ENCODE assay signal across 21 mouse cellular contexts in the genomic region with DNA sequence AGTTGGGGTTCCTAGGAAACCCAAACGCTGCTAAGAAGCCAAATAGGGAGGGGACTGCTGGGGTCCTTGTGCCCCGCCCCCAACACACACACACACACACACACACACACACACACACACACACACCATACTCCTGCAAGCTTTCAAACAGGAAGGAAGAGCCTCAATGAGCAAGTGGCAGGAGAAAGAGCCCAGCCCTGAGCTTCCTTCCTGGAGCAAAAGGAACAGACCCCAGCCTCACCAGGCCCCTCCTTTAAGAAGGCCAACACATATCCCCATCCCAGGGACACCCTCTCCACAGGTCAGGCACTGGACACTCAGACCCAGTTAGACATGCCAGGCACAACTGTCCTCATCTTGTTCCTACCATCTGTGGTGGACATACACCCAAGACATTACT. TPM values are rescaled to one million over a fixed set of nuclear protein-coding genes. Genes with fewer than 3 reads are reported as not detected.
DNase-seq lines count a peak whose midpoint lies in the region; ATAC-seq and TF ChIP-seq lines count a peak whose summit lies in the region.
"Had no signal": no experiment of that assay in that cellular context is flagged by ENCODE, and none has a peak within 500 bp of the region (broad histone marks: within the 10 kb centered on the region; RNA-seq: fewer than 3 reads in every experiment).

No protein-coding gene starts in this region.

- no peaks in the 10 kb centered on the region for H3K9me3 ChIP-seq in hindbrain, embryonic 13.5 days
- no peaks in the 10 kb centered on the region for H3K9me3 ChIP-seq in hindbrain, embryonic 10.5 days
- H3K9me3 ChIP-seq in liver, embryonic 15.5 days (replicated peaks) = no peaks in the 10 kb centered on the region
- H3K9me3 ChIP-seq: forebrain, embryonic 15.5 days; limb, embryonic 10.5 days; midbrain, embryonic 12.5 days had no signal

- ATAC-seq in hindbrain, embryonic 13.5 days (ENCODE audit: low FRiP score) = no peak
- ATAC-seq in liver, embryonic 15.5 days (ENCODE audit: insufficient read depth) = no peak
- ATAC-seq: forebrain, embryonic 15.5 days had no signal

- H3K4me3 ChIP-seq in hindbrain, embryonic 13.5 days = no peak overlapping the region
- H3K4me3 ChIP-seq in hindbrain, embryonic 10.5 days = no peak overlapping the region
- no peak overlapping the region for H3K4me3 ChIP-seq in layer of hippocampus, adult 2 months
- H3K4me3 ChIP-seq in liver, embryonic 15.5 days (replicated peaks) = no peak overlapping the region
- H3K4me3 ChIP-seq: forebrain, embryonic 15.5 days; limb, embryonic 10.5 days; midbrain, embryonic 12.5 days; myocyte had no signal

- H3K9ac ChIP-seq in hindbrain, embryonic 13.5 days = no peak overlapping the region
- no peak overlapping the region for H3K9ac ChIP-seq in liver, embryonic 15.5 days
- H3K9ac ChIP-seq: forebrain, embryonic 15.5 days; lung, embryonic 14.5 days; midbrain, embryonic 12.5 days had no signal

- no peak overlapping the region for H3K4me2 ChIP-seq in hindbrain, embryonic 13.5 days
- H3K4me2 ChIP-seq in liver, embryonic 15.5 days = no peak overlapping the region
- H3K4me2 ChIP-seq: forebrain, embryonic 15.5 days; lung, embryonic 14.5 days; midbrain, embryonic 12.5 days had no signal

- WGBS in hindbrain, embryonic 13.5 days = 81% methylated on average over 2 of the region's 2 CpGs
- 77% methylated on average over 2 of the region's 2 CpGs for WGBS in hindbrain, embryonic 10.5 days
- WGBS in liver, embryonic 15.5 days (ENCODE audit: insufficient replicate concordance) = 26% methylated on average over 2 of the region's 2 CpGs

- peak overlapping the region; percentile 44; the same call in 1 of the 2 replicates for H3K27ac ChIP-seq in hindbrain, embryonic 13.5 days
- no peak overlapping the region for H3K27ac ChIP-seq in hindbrain, embryonic 10.5 days
- H3K27ac ChIP-seq in layer of hippocampus, adult 2 months = peak overlapping the region; percentile 33; the same call in 1 of the 2 replicates
- peak overlapping the region; percentile 17; the same call in 1 of the 2 replicates for H3K27ac ChIP-seq in liver, embryonic 15.5 days (replicated peaks)
- H3K27ac ChIP-seq: forebrain, embryonic 15.5 days; limb, embryonic 10.5 days; midbrain, embryonic 12.5 days had no signal

- H3K27me3 ChIP-seq in hindbrain, embryonic 13.5 days = no peaks in the 10 kb centered on the region
- H3K27me3 ChIP-seq in hindbrain, embryonic 10.5 days (ENCODE audit: insufficient read depth, poor library complexity, severe bottlenecking) = no peaks in the 10 kb centered on the region
- no peaks in the 10 kb centered on the region for H3K27me3 ChIP-seq in liver, embryonic 15.5 days
- H3K27me3 ChIP-seq: forebrain, embryonic 15.5 days; midbrain, embryonic 12.5 days had no signal

- peaks cover 73% of the 10 kb centered on the region for H3K36me3 ChIP-seq in hindbrain, embryonic 13.5 days
- H3K36me3 ChIP-seq in hindbrain, embryonic 10.5 days = peaks cover 95% of the 10 kb centered on the region
- H3K36me3 ChIP-seq in liver, embryonic 15.5 days (replicated peaks) = peaks cover 96% of the 10 kb centered on the region

- no peak for TF ChIP-seq CTCF in layer of hippocampus, adult 2 months (conservative IDR thresholded peaks at IDR 0.05)

- peaks cover 51% of the 10 kb centered on the region for H3K4me1 ChIP-seq in hindbrain, embryonic 13.5 days (replicated peaks)
- H3K4me1 ChIP-seq in hindbrain, embryonic 10.5 days (replicated peaks) = peaks cover 33% of the 10 kb centered on the region
- peaks cover 58% of the 10 kb centered on the region for H3K4me1 ChIP-seq in liver, embryonic 15.5 days (replicated peaks)

- DNase-seq in hindbrain, embryonic 10.5 days (ENCODE audit: low spot score) = no peak
- no peak for DNase-seq in layer of hippocampus, adult 2 months (ENCODE audit: low spot score in 2 of 2)
- DNase-seq in layer of hippocampus, adult 18-20 months (ENCODE audit: low spot score in 2 of 2) = no peak
- DNase-seq in 416B (ENCODE audit: low read depth) = peak; percentile 27
- no peak for DNase-seq in cerebellum, adult 9-10 months
- no peak for DNase-seq in right cerebral cortex, postnatal 25 days
- DNase-seq: cerebellum, postnatal 14 days; lung, embryonic 14.5 days; thymus, postnatal 4 days had no signal

RNA-seq across cellular contexts. Expression of gene Carhsp1, which starts 8.9 kb away (rescaled TPM):
- polyA plus RNA-seq in hindbrain, embryonic 13.5 days (2015; fragmentation: Nextera tagmentation; extraction: Ambion mirVana) = 242 and 243 TPM in 2 replicates
- 187 and 235 TPM in 2 replicates for polyA plus RNA-seq in hindbrain, embryonic 10.5 days (2016; fragmentation: Nextera tagmentation; extraction: Ambion mirVana)
- 10 to 100 TPM; 22.1 to 22.4 TPM for total RNA-seq in layer of hippocampus, adult 2 months (2021)
- total RNA-seq in layer of hippocampus, adult 18-20 months (2021) = 10 to 100 TPM; 27.3 to 28.4 TPM
- polyA plus RNA-seq in liver, embryonic 15.5 days (2015; fragmentation: Nextera tagmentation; extraction: Ambion mirVana) = 85.9 and 94.7 TPM in 2 replicates

RNA-seq across cellular contexts. Expression of gene Gm5767, which starts 17.5 kb away (rescaled TPM):
- polyA plus RNA-seq in hindbrain, embryonic 13.5 days (2015; fragmentation: Nextera tagmentation; extraction: Ambion mirVana) = not detected in 2 replicates
- not detected in 2 replicates for polyA plus RNA-seq in hindbrain, embryonic 10.5 days (2016; fragmentation: Nextera tagmentation; extraction: Ambion mirVana)
- not detected for total RNA-seq in layer of hippocampus, adult 2 months (2021)
- total RNA-seq in layer of hippocampus, adult 18-20 months (2021) = not detected
- 0.24 TPM in 1 of 2 replicates, not detected in the other for polyA plus RNA-seq in liver, embryonic 15.5 days (2015; fragmentation: Nextera tagmentation; extraction: Ambion mirVana)
- total RNA-seq: adrenal gland, postnatal 4 days; gastrocnemius, adult 18-20 months; granulocyte monocyte progenitor cell, adult 5-6 weeks; heart, postnatal 10 days; layer of hippocampus, postnatal 36 days had no signal
- polyA plus RNA-seq: C2C12; forebrain, embryonic 15.5 days; limb, embryonic 10.5 days; lung, embryonic 14.5 days; midbrain, embryonic 12.5 days had no signal

RNA-seq across cellular contexts. Expression of gene Tmem186, which starts 25.5 kb away (rescaled TPM):
- polyA plus RNA-seq in hindbrain, embryonic 13.5 days (2015; fragmentation: Nextera tagmentation; extraction: Ambion mirVana) = 22.0 and 22.2 TPM in 2 replicates
- polyA plus RNA-seq in hindbrain, embryonic 10.5 days (2016; fragmentation: Nextera tagmentation; extraction: Ambion mirVana) = 22.8 and 23.8 TPM in 2 replicates
- 10 to 100 TPM; 12.4 to 13.4 TPM for total RNA-seq in layer of hippocampus, adult 2 months (2021)
- 10 to 100 TPM; 11.5 to 13.1 TPM for total RNA-seq in layer of hippocampus, adult 18-20 months (2021)
- polyA plus RNA-seq in liver, embryonic 15.5 days (2015; fragmentation: Nextera tagmentation; extraction: Ambion mirVana) = 8.9 and 9.8 TPM in 2 replicates

RNA-seq across cellular contexts. Expression of gene Pmm2, which starts 25.5 kb away (rescaled TPM):
- 48.3 and 49.3 TPM in 2 replicates for polyA plus RNA-seq in hindbrain, embryonic 13.5 days (2015; fragmentation: Nextera tagmentation; extraction: Ambion mirVana)
- polyA plus RNA-seq in hindbrain, embryonic 10.5 days (2016; fragmentation: Nextera tagmentation; extraction: Ambion mirVana) = 45.3 and 48.9 TPM in 2 replicates
- 10 to 100 TPM; 34.9 to 35.9 TPM for total RNA-seq in layer of hippocampus, adult 2 months (2021)
- total RNA-seq in layer of hippocampus, adult 18-20 months (2021) = 10 to 100 TPM; 25.4 to 29.5 TPM
- 30.4 and 31.5 TPM in 2 replicates for polyA plus RNA-seq in liver, embryonic 15.5 days (2015; fragmentation: Nextera tagmentation; extraction: Ambion mirVana)
